Mouse (Mus musculus): ENCODE data around the gene Mrps26.
"Not testable (repeated sequence)": the region's sequence is repeated elsewhere in the genome, so short reads cannot be mapped to it uniquely, and the experiment has no call there.

Gene Mrps26

GRCm38 (mm10) chr2:130563212-130564055, at the start of gene Mrps26:
Gene Mrps26, plus strand, starts transcription at chr2:130563742.
- DNase-seq: peak; percentile 94 to 97

GRCm38 (mm10) chr2:130513907-130514306, 49.6 kb upstream of the Mrps26 start:
- DNase-seq: no peak

GRCm38 (mm10) chr2:130515791-130516190, 47.8 kb upstream of the Mrps26 start:
- no peak for DNase-seq

GRCm38 (mm10) chr2:130521927-130522326, 41.6 kb upstream of the Mrps26 start:
- DNase-seq: no peak

GRCm38 (mm10) chr2:130525480-130525879, 38.1 kb upstream of the Mrps26 start:
- not testable (repeated sequence) for DNase-seq

GRCm38 (mm10) chr2:130528457-130528856, 35.1 kb upstream of the Mrps26 start:
- DNase-seq: no peak

GRCm38 (mm10) chr2:130529290-130529689, 34.3 kb upstream of the Mrps26 start:
- DNase-seq: no peak

- DNase-seq: no peak
Measured at GRCm38 (mm10) chr2:130529925-130530324, 33.6 kb upstream of the Mrps26 start.

GRCm38 (mm10) chr2:130532201-130532600, 31.3 kb upstream of the Mrps26 start:
- no peak for DNase-seq

- no peak for DNase-seq
Measured at GRCm38 (mm10) chr2:130535017-130535416, 28.5 kb upstream of the Mrps26 start.

- no peak for DNase-seq
Measured at GRCm38 (mm10) chr2:130536890-130537289, 26.7 kb upstream of the Mrps26 start.

- DNase-seq: no peak
Measured at GRCm38 (mm10) chr2:130538876-130539546, 24.5 kb upstream of the Mrps26 start.

GRCm38 (mm10) chr2:130540266-130540665, 23.3 kb upstream of the Mrps26 start:
- DNase-seq: peak; percentile 6 to 27

- DNase-seq: no peak
Measured at GRCm38 (mm10) chr2:130546957-130547356, 16.6 kb upstream of the Mrps26 start.

- DNase-seq: no peak
Measured at GRCm38 (mm10) chr2:130554841-130555240, 8.7 kb upstream of the Mrps26 start.

- no peak for DNase-seq
Measured at GRCm38 (mm10) chr2:130556292-130556691, 7.2 kb upstream of the Mrps26 start.

- no peak for DNase-seq
Measured at GRCm38 (mm10) chr2:130557462-130557861, 6.1 kb upstream of the Mrps26 start.

GRCm38 (mm10) chr2:130558015-130558414, 5.5 kb upstream of the Mrps26 start:
- DNase-seq: no peak

GRCm38 (mm10) chr2:130564063-130564462, 521 bp downstream of the Mrps26 start:
- DNase-seq: no peak

- no peak for DNase-seq
Measured at GRCm38 (mm10) chr2:130564983-130565382, 1.4 kb downstream of the Mrps26 start.

GRCm38 (mm10) chr2:130568921-130569320, 5.4 kb downstream of the Mrps26 start:
- no peak for DNase-seq

GRCm38 (mm10) chr2:130569926-130570325, 6.4 kb downstream of the Mrps26 start:
- no peak for DNase-seq

GRCm38 (mm10) chr2:130574960-130575359, 11.4 kb downstream of the Mrps26 start:
- no peak for DNase-seq

GRCm38 (mm10) chr2:130575873-130576272, 12.3 kb downstream of the Mrps26 start, which contains the start of gene Oxt:
Gene Oxt, plus strand, starts transcription at chr2:130576173.
- no peak for DNase-seq
